Comparison of ENCODE assay signal across 23 mouse cellular contexts in the genomic region with DNA sequence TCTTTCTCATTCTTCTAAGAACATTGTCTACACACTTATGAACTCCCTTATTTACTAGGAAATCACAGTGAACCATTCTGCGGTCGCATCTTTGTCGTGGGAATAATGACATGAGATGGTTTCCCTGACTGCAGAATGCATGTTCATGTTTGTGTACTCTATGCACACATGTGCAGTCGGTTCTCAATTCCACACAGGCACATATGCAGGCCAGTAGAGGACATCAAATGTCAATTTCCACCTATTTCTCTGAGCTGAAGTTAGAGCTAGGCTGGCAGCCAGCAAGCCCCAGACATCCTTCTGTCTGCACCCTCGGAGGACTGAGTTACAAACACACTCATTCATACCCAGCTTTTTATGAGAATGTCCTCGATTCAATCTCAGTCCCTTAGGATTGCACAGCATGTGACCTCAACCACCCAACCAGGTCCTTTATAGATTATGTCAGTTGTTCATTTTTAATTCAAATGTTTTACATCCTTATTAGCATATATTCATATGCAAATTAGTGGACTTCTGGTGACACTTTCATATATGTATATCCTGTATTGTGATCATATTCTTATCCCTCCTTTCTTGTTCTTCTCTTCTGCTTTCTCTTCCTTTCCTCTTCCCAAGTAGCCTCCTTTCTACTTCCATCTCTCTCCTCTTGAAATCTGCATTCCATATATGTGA.
"Had no signal": no experiment of that assay in that cellular context is flagged by ENCODE, and none has a peak within 500 bp of the region (broad histone marks: within the 10 kb centered on the region; RNA-seq: fewer than 3 reads in every experiment).

No protein-coding gene starts in this region.

- H3K27me3 ChIP-seq: limb, embryonic 15.5 days; neural tube, embryonic 12.5 days; neural tube, embryonic 15.5 days had no signal

- H3K4me3 ChIP-seq: layer of hippocampus, adult 2 months; limb, embryonic 15.5 days; myocyte; neural tube, embryonic 12.5 days; neural tube, embryonic 15.5 days had no signal

- ATAC-seq: intestine, postnatal 0 days; liver, postnatal 0 days; lung, postnatal 0 days; midbrain, embryonic 16.5 days had no signal

- H3K4me2 ChIP-seq: limb, embryonic 15.5 days; liver, embryonic 11.5 days; lung, embryonic 14.5 days; neural tube, embryonic 12.5 days; neural tube, embryonic 15.5 days had no signal

- DNase-seq: kidney, adult 2 months; kidney, postnatal 25 days; layer of hippocampus, adult 9-11 months; liver, postnatal 0 days; lung, embryonic 14.5 days; right cerebral cortex, adult 18-20 months; right cerebral cortex, postnatal 14 days; right cerebral cortex, postnatal 4 days; thymus, adult 2 months; thymus, postnatal 14 days had no signal

- H3K9ac ChIP-seq: limb, embryonic 15.5 days; liver, embryonic 14.5 days; liver, postnatal 0 days; lung, embryonic 14.5 days; neural tube, embryonic 12.5 days; neural tube, embryonic 15.5 days had no signal

- H3K27ac ChIP-seq: kidney, postnatal 0 days; layer of hippocampus, adult 2 months; limb, embryonic 15.5 days; liver, embryonic 14.5 days; macrophage; neural tube, embryonic 12.5 days; neural tube, embryonic 15.5 days; stomach, postnatal 0 days had no signal

- H3K36me3 ChIP-seq: limb, embryonic 15.5 days; neural tube, embryonic 12.5 days; neural tube, embryonic 15.5 days had no signal

- H3K9me3 ChIP-seq: limb, embryonic 15.5 days; neural tube, embryonic 12.5 days; neural tube, embryonic 15.5 days had no signal

- H3K4me1 ChIP-seq: limb, embryonic 15.5 days; neural tube, embryonic 12.5 days; neural tube, embryonic 15.5 days had no signal
